ENCODE assay signal across 7 mouse cellular contexts in genomic region chr14:45656831-45657640, GRCm38 (mm10). TPM values are rescaled to one million over a fixed set of nuclear protein-coding genes. Genes with fewer than 3 reads are reported as not detected.
DNase-seq lines count a peak whose midpoint lies in the region; ATAC-seq lines count a peak whose summit lies in the region.

No protein-coding gene starts in this region.

- peak; percentile 38 for ATAC-seq in intestine, embryonic 16.5 days
- ATAC-seq in limb, embryonic 11.5 days (ENCODE audit: insufficient number of reproducible peaks, low FRiP score, low TSS enrichment, low read depth) = peak; percentile 31; the same call in 1 of the 2 replicates
- ATAC-seq in midbrain, embryonic 13.5 days = peak; percentile 68

- no peaks in the 10 kb centered on the region for H3K27me3 ChIP-seq in intestine, embryonic 16.5 days (replicated peaks; ENCODE audit: control insufficient read depth, insufficient read depth, low read length)
- H3K27me3 ChIP-seq in limb, embryonic 11.5 days (ENCODE audit: control insufficient read depth, insufficient read depth, low read length) = no peaks in the 10 kb centered on the region
- H3K27me3 ChIP-seq in midbrain, embryonic 13.5 days = no peaks in the 10 kb centered on the region

- H3K9ac ChIP-seq in intestine, embryonic 16.5 days (ENCODE audit: low read depth, low read length) = peak overlapping the region; percentile 89
- peak overlapping the region; percentile 82 for H3K9ac ChIP-seq in limb, embryonic 11.5 days (ENCODE audit: low read length)
- H3K9ac ChIP-seq in midbrain, embryonic 13.5 days (replicated peaks) = peak overlapping the region; percentile 86

- H3K27ac ChIP-seq in intestine, embryonic 16.5 days (ENCODE audit: low read length) = peak overlapping the region; percentile 93
- peak overlapping the region; percentile 70 for H3K27ac ChIP-seq in limb, embryonic 11.5 days (replicated peaks; ENCODE audit: low read depth, low read length)
- peak overlapping the region; percentile 94 for H3K27ac ChIP-seq in midbrain, embryonic 13.5 days

- peak; percentile 50 to 51 for DNase-seq in adrenal gland, adult 18-20 months (ENCODE audit: low spot score in 2 of 2)
- peak; percentile 31 for DNase-seq in embryo, embryonic 11.5 days (ENCODE audit: low read depth, low spot score)
- peak; percentile 40 to 57 for DNase-seq in gastrocnemius, postnatal 4 days (ENCODE audit: low spot score in 2 of 2)
- DNase-seq in limb, embryonic 11.5 days (ENCODE audit: low spot score) = peak; percentile 73
- DNase-seq in spleen, adult 18-20 months = peak; percentile 52 to 61

- H3K9me3 ChIP-seq in intestine, embryonic 16.5 days (ENCODE audit: control insufficient read depth, low read length) = no peaks in the 10 kb centered on the region
- H3K9me3 ChIP-seq in limb, embryonic 11.5 days (ENCODE audit: control insufficient read depth, low read length) = no peaks in the 10 kb centered on the region
- no peaks in the 10 kb centered on the region for H3K9me3 ChIP-seq in midbrain, embryonic 13.5 days

- peak overlapping the region; percentile 91 for H3K4me2 ChIP-seq in intestine, embryonic 16.5 days (ENCODE audit: low read depth, low read length)
- peak overlapping the region; percentile 97 for H3K4me2 ChIP-seq in limb, embryonic 11.5 days (ENCODE audit: low read depth, severe bottlenecking)
- H3K4me2 ChIP-seq in midbrain, embryonic 13.5 days (replicated peaks) = peak overlapping the region; percentile 90

- H3K4me1 ChIP-seq in intestine, embryonic 16.5 days (ENCODE audit: control insufficient read depth, insufficient read depth, low read length) = peaks cover 19% of the 10 kb centered on the region
- H3K4me1 ChIP-seq in limb, embryonic 11.5 days (ENCODE audit: control insufficient read depth, insufficient read depth, low read length) = no peaks in the 10 kb centered on the region
- peaks cover 47% of the 10 kb centered on the region for H3K4me1 ChIP-seq in midbrain, embryonic 13.5 days (replicated peaks)

- no peaks in the 10 kb centered on the region for H3K36me3 ChIP-seq in intestine, embryonic 16.5 days (ENCODE audit: control insufficient read depth, insufficient read depth, low read length)
- H3K36me3 ChIP-seq in limb, embryonic 11.5 days (ENCODE audit: control insufficient read depth, insufficient read depth, low read length) = no peaks in the 10 kb centered on the region
- H3K36me3 ChIP-seq in midbrain, embryonic 13.5 days = no peaks in the 10 kb centered on the region

- H3K4me3 ChIP-seq in intestine, embryonic 16.5 days (ENCODE audit: low read length) = peak overlapping the region; percentile 89
- peak overlapping the region; percentile 74 for H3K4me3 ChIP-seq in limb, embryonic 11.5 days (ENCODE audit: low read depth, low read length)
- peak overlapping the region; percentile 70 for H3K4me3 ChIP-seq in midbrain, embryonic 13.5 days (replicated peaks)

- whole genome bisulfite sequencing in intestine, embryonic 16.5 days = under 1% methylated on average over 69 of the region's 69 CpGs
- WGBS in limb, embryonic 11.5 days = under 1% methylated on average over 66 of the region's 69 CpGs
- under 1% methylated on average over 68 of the region's 69 CpGs for WGBS in midbrain, embryonic 13.5 days

RNA-seq across cellular contexts. Expression of gene Ddhd1, which starts 0.9 kb away (rescaled TPM):
- 10 to 100 TPM; 17.9 to 19.4 TPM for total RNA-seq in adrenal gland, adult 18-20 months (2021)
- total RNA-seq in gastrocnemius, postnatal 4 days (2021) = 10 to 100 TPM; 13.0 to 17.9 TPM
- 5.8 and 6.5 TPM in 2 replicates for polyA plus RNA-seq in intestine, embryonic 16.5 days (2015; fragmentation: Nextera tagmentation; extraction: Ambion mirVana)
- polyA plus RNA-seq in limb, embryonic 11.5 days (2014; fragmentation: Nextera tagmentation; extraction: Ambion mirVana) = 7.0 and 7.9 TPM in 2 replicates
- 13.2 and 16.5 TPM in 2 replicates for polyA plus RNA-seq in midbrain, embryonic 13.5 days (2015; fragmentation: Nextera tagmentation; extraction: Ambion mirVana)

Comparison
In these comparisons a context has a peak if more than half of its experiments do, and no peak if none do; other contexts are left out.
1. Peak in every context shown above with its lines: DNase-seq, ATAC-seq, H3K4me3 ChIP-seq and H3K27ac ChIP-seq.